Mouse (Mus musculus): Measurements from ENCODE around the gene Efna3. TPM values are rescaled to one million over a fixed set of nuclear protein-coding genes. Genes with fewer than 3 reads are reported as not detected.

Efna3 gene
- polyA plus RNA-seq, 1 experiment from 2014 or later = 40.5 TPM

DNA sequence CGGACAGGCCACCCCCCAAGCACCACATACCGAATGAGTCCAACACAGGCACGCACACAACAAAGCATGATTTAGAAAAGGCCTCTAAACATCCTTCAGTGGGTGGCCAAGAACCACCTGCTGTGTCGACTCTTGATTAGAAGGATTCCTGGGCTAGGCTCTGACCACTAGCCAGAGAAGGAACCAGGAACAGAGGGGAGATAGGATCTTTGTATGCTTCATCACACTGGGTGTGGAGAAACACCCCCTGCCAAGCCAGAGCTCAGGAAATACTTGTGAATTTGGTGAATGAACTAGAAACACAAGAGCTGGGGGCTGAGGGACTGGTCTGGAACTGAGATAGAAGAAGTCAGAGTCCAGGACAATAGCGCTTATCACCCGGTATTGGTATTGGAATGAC, 13.8 kb upstream of the Efna3 start:
- Histone ChIP-seq H3K4me3 (peak overlapping the region; percentile 59), H3K9me3 (no peaks in the 10 kb centered on the region), H3K27me3 (replicated peaks) (no peaks in the 10 kb centered on the region), H3K36me3 (replicated peaks) (no peaks in the 10 kb centered on the region), H3K4me2 (peak overlapping the region; percentile 97), H3K9ac (no peak overlapping the region), H3K27ac (0 out of 2 replicates have a peak overlapping the region, but pooled peaks have one; percentile 66), H3K4me1 (peaks cover 62% of the 10 kb centered on the region)
- no peak for ATAC-seq (replicated peaks)
- 4% methylated on average over 6 of the region's 6 CpGs for WGBS

DNA sequence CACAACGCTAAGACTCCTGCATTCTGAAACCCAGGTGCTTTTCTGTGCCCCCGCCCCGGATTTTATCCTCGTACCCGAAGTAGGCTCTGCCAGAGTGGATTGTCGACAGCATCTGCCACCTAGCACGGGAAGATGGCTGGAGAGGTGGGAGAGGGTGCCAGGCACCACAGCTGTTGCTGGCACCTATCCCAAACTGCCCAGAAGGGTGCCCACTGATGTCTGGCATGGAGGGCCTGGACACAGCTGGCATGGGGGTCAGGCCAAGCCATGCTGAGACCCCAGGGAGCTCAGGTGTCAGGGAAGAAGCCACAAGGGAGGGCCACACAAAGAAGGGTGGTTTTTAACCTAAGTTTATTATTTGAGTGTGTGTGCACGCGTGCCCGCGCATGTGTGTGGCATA, 10.3 kb upstream of the Efna3 start:
- Histone ChIP-seq H3K9me3 (no peaks in the 10 kb centered on the region), H3K36me3 (replicated peaks) (no peaks in the 10 kb centered on the region), H3K9ac (no peak overlapping the region), H3K27me3 (replicated peaks) (no peaks in the 10 kb centered on the region), H3K4me3 (no peak overlapping the region), H3K27ac (0 out of 2 replicates have a peak overlapping the region, but pooled peaks have one; percentile 2), H3K4me1 (peaks cover 47% of the 10 kb centered on the region), H3K4me2 (no peak overlapping the region)
- ATAC-seq (replicated peaks) = no peak
- WGBS = 55% methylated on average over 11 of the region's 11 CpGs

DNA sequence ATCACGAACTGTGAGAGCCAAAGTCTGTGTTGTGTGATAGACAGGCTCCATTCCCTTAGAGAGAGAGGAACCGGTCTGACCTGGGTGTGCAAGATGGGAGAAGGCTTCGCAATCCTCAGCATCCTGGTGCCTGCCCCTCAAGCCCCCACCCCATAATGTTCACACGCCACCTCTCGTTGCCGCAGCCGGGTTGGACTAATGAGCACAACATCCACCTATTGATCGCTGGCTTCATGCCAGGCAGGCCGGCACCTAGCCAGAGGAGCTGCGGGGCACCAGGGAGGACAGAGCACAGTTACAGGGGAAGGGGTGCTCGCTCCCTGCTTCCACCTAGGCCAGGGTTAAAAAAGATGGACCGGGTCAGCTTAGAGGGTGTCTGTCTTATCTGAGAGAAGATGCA, 9.7 kb upstream of the Efna3 start:
- no peak overlapping the region for H3K4me3 ChIP-seq
- H3K36me3 ChIP-seq (replicated peaks) = no peaks in the 10 kb centered on the region
- no peaks in the 10 kb centered on the region for H3K27me3 ChIP-seq (replicated peaks)
- no peak overlapping the region for H3K9ac ChIP-seq
- H3K4me2 ChIP-seq = no peak overlapping the region
- H3K27ac ChIP-seq = peak overlapping the region; percentile 30; the same call in 1 of the 2 replicates
- H3K4me1 ChIP-seq = peaks cover 46% of the 10 kb centered on the region
- ATAC-seq (replicated peaks) = peak; percentile 24
- H3K9me3 ChIP-seq = no peaks in the 10 kb centered on the region
- 18% methylated on average over 12 of the region's 12 CpGs for WGBS

DNA sequence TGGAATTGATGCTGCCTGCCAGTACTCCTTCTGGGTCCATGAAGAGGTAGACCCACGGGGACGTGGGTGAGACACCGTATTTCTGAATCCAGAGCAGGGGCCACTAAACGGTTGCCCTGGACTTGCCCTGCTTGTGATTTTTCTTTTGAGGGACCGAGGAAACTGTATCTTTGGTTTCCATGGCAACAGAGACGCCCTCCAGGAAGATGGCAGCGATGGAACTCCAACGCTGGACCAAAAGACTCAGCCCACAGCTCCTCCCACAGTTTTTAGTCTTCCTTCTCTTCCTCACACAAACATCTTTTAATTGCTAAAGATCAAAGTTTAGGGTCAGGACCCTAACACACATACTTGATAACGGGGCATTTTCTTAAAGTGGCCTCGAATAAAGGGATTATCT, 9.2 kb upstream of the Efna3 start:
- Histone ChIP-seq H3K9me3 (no peaks in the 10 kb centered on the region), H3K27ac (peak overlapping the region; percentile 30; the same call in 1 of the 2 replicates), H3K4me2 (no peak overlapping the region), H3K4me1 (peaks cover 42% of the 10 kb centered on the region), H3K9ac (no peak overlapping the region), H3K27me3 (replicated peaks) (no peaks in the 10 kb centered on the region), H3K4me3 (no peak overlapping the region), H3K36me3 (replicated peaks) (no peaks in the 10 kb centered on the region)
- 22% methylated on average over 10 of the region's 10 CpGs for WGBS
- ATAC-seq (replicated peaks) = 0 out of 2 replicates have a peak, but pooled peaks have one; percentile 2

DNA sequence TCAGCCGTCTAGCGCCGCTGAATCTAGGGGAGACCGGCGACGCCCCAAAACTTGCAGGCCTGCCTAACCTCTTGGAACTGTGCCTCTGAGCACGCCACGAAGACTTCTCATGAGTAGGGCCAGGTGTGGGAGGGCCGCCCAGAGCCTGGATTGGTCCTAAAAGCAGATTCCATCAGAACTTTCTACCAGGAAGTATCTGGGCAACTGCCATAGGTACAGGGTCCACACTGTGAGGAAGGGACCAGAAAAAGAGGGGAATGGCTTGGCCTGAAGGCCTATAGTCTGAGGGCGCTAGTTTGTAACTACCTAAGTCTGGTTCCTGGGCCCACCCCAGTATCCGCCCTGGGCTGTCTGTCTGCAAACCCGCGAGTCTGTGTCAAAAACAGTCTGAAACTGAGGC, 8.8 kb upstream of the Efna3 start:
- Histone ChIP-seq H3K27ac (no peak overlapping the region), H3K4me2 (no peak overlapping the region), H3K36me3 (replicated peaks) (no peaks in the 10 kb centered on the region), H3K4me3 (no peak overlapping the region), H3K9ac (no peak overlapping the region), H3K27me3 (replicated peaks) (no peaks in the 10 kb centered on the region), H3K4me1 (peaks cover 38% of the 10 kb centered on the region), H3K9me3 (no peaks in the 10 kb centered on the region)
- ATAC-seq (replicated peaks) = no peak
- 65% methylated on average over 13 of the region's 13 CpGs for WGBS

DNA sequence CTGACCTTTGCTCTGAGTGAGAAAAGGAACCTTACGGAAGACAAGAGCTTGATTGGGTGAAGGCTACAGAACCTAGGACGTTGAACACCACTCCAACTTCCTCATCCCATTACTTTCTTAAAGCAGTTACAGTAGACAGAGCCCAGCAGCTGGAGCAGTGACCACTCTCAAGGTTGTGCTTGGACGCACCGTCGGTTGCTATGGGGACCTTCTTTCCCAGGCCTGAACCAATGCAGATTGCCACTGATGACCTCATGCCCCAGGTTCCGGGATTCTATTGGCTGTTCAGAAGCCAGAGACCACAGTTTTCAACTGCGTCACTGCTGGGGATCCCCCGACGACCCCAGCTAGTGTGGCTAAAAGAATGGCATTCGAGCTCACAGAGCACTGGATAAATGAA, 8.2 kb upstream of the Efna3 start:
- Histone ChIP-seq H3K9ac (no peak overlapping the region), H3K27ac (no peak overlapping the region), H3K36me3 (replicated peaks) (no peaks in the 10 kb centered on the region), H3K9me3 (no peaks in the 10 kb centered on the region), H3K4me2 (no peak overlapping the region), H3K4me3 (no peak overlapping the region), H3K4me1 (peaks cover 34% of the 10 kb centered on the region), H3K27me3 (replicated peaks) (no peaks in the 10 kb centered on the region)
- WGBS = 19% methylated on average over 10 of the region's 10 CpGs
- no peak for ATAC-seq (replicated peaks)

DNA sequence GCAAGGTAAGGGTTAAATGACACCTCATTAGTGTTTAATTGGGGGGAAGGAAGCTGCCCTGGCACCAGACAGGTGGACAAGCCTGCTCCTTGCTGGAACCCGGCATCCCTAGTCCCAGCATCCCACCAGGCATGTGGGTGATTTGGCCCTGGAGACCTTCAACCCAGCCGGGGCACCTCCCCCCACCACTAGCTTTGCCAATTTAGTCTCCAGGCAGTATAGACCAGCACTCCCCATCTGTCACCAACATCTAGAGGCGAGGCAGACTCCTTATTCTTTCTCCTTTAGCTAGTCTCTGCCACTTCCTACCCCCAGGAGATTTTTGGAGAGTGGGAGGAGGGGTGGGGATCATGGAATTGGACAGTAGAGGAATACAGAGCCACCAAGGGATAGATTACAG, 7.6 kb upstream of the Efna3 start:
- Histone ChIP-seq H3K27ac (no peak overlapping the region), H3K4me3 (no peak overlapping the region), H3K9me3 (no peaks in the 10 kb centered on the region), H3K4me2 (no peak overlapping the region), H3K9ac (no peak overlapping the region), H3K36me3 (replicated peaks) (no peaks in the 10 kb centered on the region), H3K27me3 (replicated peaks) (no peaks in the 10 kb centered on the region), H3K4me1 (peaks cover 34% of the 10 kb centered on the region)
- no peak for ATAC-seq (replicated peaks)
- WGBS = 34% methylated on average over 3 of the region's 3 CpGs

DNA sequence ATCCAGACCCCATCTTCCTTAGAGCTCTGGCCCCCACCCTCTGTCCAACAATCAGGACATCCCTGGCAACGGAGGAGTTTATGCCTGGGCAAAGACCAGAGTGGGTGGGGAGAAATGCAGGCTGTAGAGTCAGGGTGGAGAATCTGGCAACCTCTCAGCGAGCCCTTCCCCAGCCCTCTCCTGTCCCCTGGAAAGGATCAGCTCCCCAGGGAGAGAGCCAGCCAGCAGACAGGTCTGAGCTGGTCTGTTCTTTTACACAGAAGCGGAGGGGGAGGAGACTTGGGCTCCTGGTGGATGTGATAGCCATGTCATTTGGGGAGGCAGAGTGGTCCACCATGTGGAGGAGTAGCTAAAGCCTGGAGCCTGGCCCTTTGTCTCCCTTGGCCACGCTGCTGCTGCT, 5.9 kb upstream of the Efna3 start:
- Histone ChIP-seq H3K27me3 (replicated peaks) (no peaks in the 10 kb centered on the region), H3K4me1 (peaks cover 34% of the 10 kb centered on the region), H3K36me3 (replicated peaks) (no peaks in the 10 kb centered on the region), H3K4me3 (no peak overlapping the region), H3K4me2 (no peak overlapping the region), H3K9ac (no peak overlapping the region), H3K9me3 (no peaks in the 10 kb centered on the region), H3K27ac (no peak overlapping the region)
- no peak for ATAC-seq (replicated peaks)
- 13% methylated on average over 4 of the region's 4 CpGs for WGBS

DNA sequence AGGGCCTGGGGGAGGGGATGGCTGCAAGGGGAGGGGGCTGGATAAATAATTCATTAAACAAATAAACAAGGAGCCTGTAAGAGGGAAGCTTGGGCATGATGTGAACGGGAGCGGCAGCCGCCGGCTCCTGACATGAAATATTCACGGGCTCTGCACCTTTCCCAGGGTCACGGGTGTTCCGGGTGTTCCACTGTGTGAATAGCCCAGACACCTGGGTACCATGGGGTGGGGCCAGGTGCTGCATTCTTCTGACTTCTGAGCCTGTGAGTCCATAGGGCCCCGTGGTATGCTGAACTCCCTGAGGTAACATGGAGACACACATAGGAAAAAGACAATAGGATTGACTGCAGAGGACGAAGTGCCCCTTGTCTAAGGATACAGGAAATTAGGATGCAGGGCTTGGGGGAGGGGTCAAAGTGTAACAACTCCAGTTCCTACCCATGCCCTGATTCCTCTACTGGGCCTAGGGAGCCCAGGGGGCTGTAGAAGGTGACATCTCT, 4.7 kb upstream of the Efna3 start:
- H3K27ac ChIP-seq = no peak overlapping the region
- 40% methylated on average over 9 of the region's 9 CpGs for WGBS

DNA sequence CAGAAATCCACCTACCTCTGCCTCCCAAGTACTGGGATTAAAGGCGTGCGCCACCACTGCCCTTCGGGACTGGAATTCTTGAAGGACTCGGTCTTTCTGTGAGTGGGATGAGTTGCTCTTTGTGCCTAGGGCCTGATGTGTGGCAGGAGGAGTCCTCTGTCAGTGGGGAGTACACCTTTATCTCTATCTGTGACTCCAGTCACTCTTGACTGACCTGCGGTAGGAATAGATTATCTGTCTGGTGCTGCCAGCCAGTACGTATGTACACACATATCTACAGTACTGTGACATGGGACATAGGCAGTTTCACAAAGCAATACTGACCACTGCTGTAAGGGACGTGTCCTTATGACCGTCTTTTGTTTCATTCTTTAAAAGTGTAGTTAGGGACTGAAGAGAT, 3.1 kb upstream of the Efna3 start:
- Histone ChIP-seq H3K36me3 (replicated peaks) (no peaks in the 10 kb centered on the region), H3K9me3 (no peaks in the 10 kb centered on the region), H3K27me3 (replicated peaks) (no peaks in the 10 kb centered on the region), H3K4me3 (no peak overlapping the region), H3K27ac (no peak overlapping the region), H3K9ac (no peak overlapping the region), H3K4me1 (peaks cover 20% of the 10 kb centered on the region), H3K4me2 (no peak overlapping the region)
- ATAC-seq (replicated peaks) = no peak
- 91% methylated on average over 8 of the region's 8 CpGs for WGBS

More for the DNA sequence above, 4.7 kb upstream of the Efna3 start:
- H3K4me1 ChIP-seq = peaks cover 25% of the 10 kb centered on the region
- no peak overlapping the region for H3K4me2 ChIP-seq
- no peaks in the 10 kb centered on the region for H3K27me3 ChIP-seq (replicated peaks)
- ATAC-seq (replicated peaks) = no peak
- no peak overlapping the region for H3K4me3 ChIP-seq
- no peaks in the 10 kb centered on the region for H3K36me3 ChIP-seq (replicated peaks)
- no peak overlapping the region for H3K9ac ChIP-seq
- H3K9me3 ChIP-seq = no peaks in the 10 kb centered on the region

DNA sequence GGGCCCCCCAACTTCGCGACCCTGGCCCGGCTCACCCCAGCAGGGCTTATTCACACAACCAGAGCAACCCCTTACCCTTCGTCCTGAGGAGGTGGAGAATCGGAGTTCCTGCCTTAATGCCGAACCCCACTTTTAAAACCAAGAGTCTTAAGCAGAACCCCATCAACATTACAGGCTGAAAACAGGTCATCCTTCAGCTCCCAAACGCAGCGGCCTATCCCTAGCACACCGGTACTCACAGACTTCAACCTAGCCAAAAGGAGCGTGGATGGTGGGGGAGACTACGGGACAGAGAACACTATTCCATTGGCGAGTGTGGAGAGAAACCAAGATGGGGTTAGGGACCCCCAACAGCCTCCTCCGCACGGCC, 649 bp downstream of the Efna3 start:
- Histone ChIP-seq H3K9me3 (no peaks in the 10 kb centered on the region), H3K4me1 (peaks cover 41% of the 10 kb centered on the region), H3K27me3 (replicated peaks) (peaks cover 12% of the 10 kb centered on the region), H3K36me3 (replicated peaks) (no peaks in the 10 kb centered on the region), H3K4me2 (peak overlapping the region; percentile 84), H3K4me3 (peak overlapping the region; percentile 78), H3K9ac (peak overlapping the region; percentile 77), H3K27ac (peak overlapping the region; percentile 85)
- peak; percentile 2; the same call in 1 of the 2 replicates for ATAC-seq (replicated peaks)
- WGBS = 0% methylated on average over 14 of the region's 14 CpGs

DNA sequence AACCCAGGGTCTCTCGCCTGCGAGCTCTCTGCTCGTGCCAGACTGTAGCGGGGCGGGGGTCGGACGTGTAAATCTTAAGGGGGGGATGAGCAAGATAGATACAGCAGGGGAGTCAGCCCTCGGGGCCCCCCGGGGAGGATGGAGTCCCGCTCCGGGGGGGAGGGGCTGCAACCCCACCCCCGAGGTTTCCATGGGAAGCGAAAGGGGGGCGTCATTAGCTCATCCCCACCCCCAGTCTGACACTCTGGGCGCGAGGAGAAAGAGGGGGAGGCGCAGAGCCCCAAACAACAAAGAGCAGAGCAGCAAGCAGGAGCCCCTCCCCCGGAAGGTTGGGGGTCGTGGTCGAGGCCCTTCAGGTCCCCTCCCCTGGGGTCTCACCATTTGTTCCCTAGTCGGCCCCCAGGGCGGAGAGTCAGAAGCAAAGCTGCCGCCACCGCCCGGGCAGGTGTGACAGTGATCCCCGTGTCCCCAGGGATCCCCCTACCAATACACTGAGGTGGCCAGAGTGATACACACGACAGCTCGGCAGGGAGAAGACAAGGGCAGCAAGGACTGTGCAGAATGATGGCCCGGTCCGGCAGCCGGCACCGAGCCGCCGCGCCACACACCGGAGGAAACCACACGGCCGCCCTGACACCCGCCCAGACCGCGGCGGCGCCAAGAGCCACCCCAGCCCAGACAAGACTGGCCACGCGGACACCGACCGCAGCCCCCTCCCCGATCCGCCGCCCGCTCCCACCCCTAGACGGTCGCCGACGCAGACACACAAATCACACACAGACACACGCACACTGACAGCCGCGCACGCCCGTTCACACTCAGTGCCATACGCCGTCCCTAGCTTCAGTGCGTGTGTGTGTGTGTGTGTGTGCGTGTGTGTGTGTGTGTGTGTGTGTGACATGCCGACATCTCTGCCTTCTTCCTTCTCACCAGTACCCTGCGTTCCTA, 1.3 kb downstream of the Efna3 start:
- peak; percentile 21 for ATAC-seq (replicated peaks)
- peak overlapping the region; percentile 84 for H3K4me2 ChIP-seq
- H3K36me3 ChIP-seq (replicated peaks) = no peaks in the 10 kb centered on the region
- WGBS = under 1% methylated on average over 66 of the region's 66 CpGs
- H3K4me3 ChIP-seq = peak overlapping the region; percentile 78
- peak overlapping the region; percentile 77 for H3K9ac ChIP-seq
- peak overlapping the region; percentile 85 for H3K27ac ChIP-seq
- H3K27me3 ChIP-seq (replicated peaks) = peaks cover 12% of the 10 kb centered on the region
- peaks cover 47% of the 10 kb centered on the region for H3K4me1 ChIP-seq
- H3K9me3 ChIP-seq = no peaks in the 10 kb centered on the region
